Mouse (Mus musculus): Measurements from ENCODE around the gene Mettl9. TPM values are rescaled to one million over a fixed set of nuclear protein-coding genes. Genes with fewer than 3 reads are reported as not detected.

Mettl9 gene
- total RNA-seq, 1 experiment = 26.7 TPM

- in situ Hi-C loops (cut with MboI; ENCODE audit: low sequenced_read_pairs in 2 of 2, unreplicated experiment in 2 of 2) = no loop called here
- TF ChIP-seq MAFK (IDR thresholded peaks at IDR 0.05; ENCODE audit: insufficient read depth, low read depth, low read length) = no peak
- TF ChIP-seq HCFC1 (IDR thresholded peaks at IDR 0.05; ENCODE audit: borderline replicate concordance, insufficient read depth, low read length) = no peak
- Histone ChIP-seq H3K9me3 (ENCODE audit: control insufficient read depth, insufficient read depth, low read depth, low read length) (no peaks in the 10 kb centered on the region), H3K9ac (ENCODE audit: insufficient read depth, low read depth, low read length, poor library complexity, severe bottlenecking) (no peak overlapping the region), H3K4me1 (ENCODE audit: control insufficient read depth in 2 of 2, insufficient read depth in 2 of 2, low read length in 2 of 2, poor library complexity in 1 of 2) (no peaks in the 10 kb centered on the region), H3K27ac (ENCODE audit: insufficient read depth, low read depth, low read length, poor library complexity, severe bottlenecking) (no peak overlapping the region), H3K4me3 (ENCODE audit: insufficient read depth in 1 of 2, low read depth in 1 of 2, low read length in 2 of 2, poor library complexity in 1 of 2, severe bottlenecking in 1 of 2) (no peak overlapping the region), H3K36me3 (ENCODE audit: control insufficient read depth, insufficient read depth, low read length, poor library complexity, severe bottlenecking) (no peaks in the 10 kb centered on the region)
- DNase-seq (ENCODE audit: low read depth, low spot score) = no peak
These were observed 19.8 kb upstream of the Mettl9 start for GRCm38 (mm10) chr7:121014486-121014885.

- Histone ChIP-seq H3K4me3 (ENCODE audit: insufficient read depth in 1 of 2, low read depth in 1 of 2, low read length in 2 of 2, poor library complexity in 1 of 2, severe bottlenecking in 1 of 2) (no peak overlapping the region), H3K9me3 (ENCODE audit: control insufficient read depth, insufficient read depth, low read depth, low read length) (no peaks in the 10 kb centered on the region), H3K36me3 (ENCODE audit: control insufficient read depth, insufficient read depth, low read length, poor library complexity, severe bottlenecking) (no peaks in the 10 kb centered on the region), H3K4me1 (ENCODE audit: control insufficient read depth in 2 of 2, insufficient read depth in 2 of 2, low read length in 2 of 2, poor library complexity in 1 of 2) (no peaks in the 10 kb centered on the region), H3K9ac (ENCODE audit: insufficient read depth, low read depth, low read length, poor library complexity, severe bottlenecking) (no peak overlapping the region), H3K27ac (ENCODE audit: insufficient read depth, low read depth, low read length, poor library complexity, severe bottlenecking) (no peak overlapping the region)
- in situ Hi-C loops (cut with MboI; ENCODE audit: low sequenced_read_pairs in 2 of 2, unreplicated experiment in 2 of 2) = no loop called here
- no peak for DNase-seq (ENCODE audit: low read depth, low spot score)
- TF ChIP-seq CHD2 (IDR thresholded peaks at IDR 0.05; ENCODE audit: low read depth, low read length) (no peak), ZNF384 (IDR thresholded peaks at IDR 0.05; ENCODE audit: low read depth, low read length) (no peak), ZC3H11A (IDR thresholded peaks at IDR 0.05; ENCODE audit: borderline replicate concordance, low read depth, low read length) (no peak), MAFK (IDR thresholded peaks at IDR 0.05; ENCODE audit: insufficient read depth, low read depth, low read length) (no peak), HCFC1 (IDR thresholded peaks at IDR 0.05; ENCODE audit: borderline replicate concordance, insufficient read depth, low read length) (no peak)
These were observed 15.5 kb upstream of the Mettl9 start for GRCm38 (mm10) chr7:121018778-121019177.

DNA sequence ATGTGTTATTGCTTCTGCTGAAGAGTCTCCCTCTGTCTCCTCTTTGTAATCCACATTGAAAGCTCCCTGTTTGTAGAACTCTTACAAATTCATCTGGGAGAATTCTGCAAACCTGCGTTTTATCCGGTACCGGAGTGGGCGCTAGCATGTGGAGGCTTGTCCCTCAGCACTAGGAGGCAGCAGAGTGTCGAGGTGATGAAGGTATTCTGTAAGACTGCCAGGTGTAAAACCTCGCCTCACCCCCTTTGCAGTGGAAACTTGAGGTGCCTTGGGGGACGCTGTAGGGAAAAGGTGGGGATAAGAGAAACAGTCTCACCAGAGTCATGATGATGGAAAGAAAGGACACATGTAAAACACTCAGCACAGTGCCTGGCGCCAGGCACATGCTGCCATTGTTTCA is 14.0 kb upstream of the Mettl9 start:
- no peak for TF ChIP-seq CHD2 (IDR thresholded peaks at IDR 0.05; ENCODE audit: low read depth, low read length)
- no peak for TF ChIP-seq MAFK (IDR thresholded peaks at IDR 0.05; ENCODE audit: insufficient read depth, low read depth, low read length)
- no peak for TF ChIP-seq ZNF384 (IDR thresholded peaks at IDR 0.05; ENCODE audit: low read depth, low read length)
- TF ChIP-seq ZC3H11A (IDR thresholded peaks at IDR 0.05; ENCODE audit: borderline replicate concordance, low read depth, low read length) = no peak
- no peak for TF ChIP-seq HCFC1 (IDR thresholded peaks at IDR 0.05; ENCODE audit: borderline replicate concordance, insufficient read depth, low read length)
- peak; percentile 15 for DNase-seq (ENCODE audit: low read depth, low spot score)
- Histone ChIP-seq H3K36me3 (ENCODE audit: control insufficient read depth, insufficient read depth, low read length, poor library complexity, severe bottlenecking) (no peaks in the 10 kb centered on the region), H3K4me1 (ENCODE audit: control insufficient read depth in 2 of 2, insufficient read depth in 2 of 2, low read length in 2 of 2, poor library complexity in 1 of 2) (no peaks in the 10 kb centered on the region), H3K4me3 (ENCODE audit: insufficient read depth in 1 of 2, low read depth in 1 of 2, low read length in 2 of 2, poor library complexity in 1 of 2, severe bottlenecking in 1 of 2) (no peak overlapping the region), H3K9me3 (ENCODE audit: control insufficient read depth, insufficient read depth, low read depth, low read length) (no peaks in the 10 kb centered on the region), H3K27ac (ENCODE audit: insufficient read depth, low read depth, low read length, poor library complexity, severe bottlenecking) (no peak overlapping the region), H3K9ac (ENCODE audit: insufficient read depth, low read depth, low read length, poor library complexity, severe bottlenecking) (no peak overlapping the region)
- in situ Hi-C loops (cut with MboI; ENCODE audit: low sequenced_read_pairs in 2 of 2, unreplicated experiment in 2 of 2) = no loop called here

- Histone ChIP-seq H3K9me3 (ENCODE audit: control insufficient read depth, insufficient read depth, low read depth, low read length) (no peaks in the 10 kb centered on the region), H3K4me3 (ENCODE audit: insufficient read depth in 1 of 2, low read depth in 1 of 2, low read length in 2 of 2, poor library complexity in 1 of 2, severe bottlenecking in 1 of 2) (no peak overlapping the region), H3K36me3 (ENCODE audit: control insufficient read depth, insufficient read depth, low read length, poor library complexity, severe bottlenecking) (no peaks in the 10 kb centered on the region), H3K9ac (ENCODE audit: insufficient read depth, low read depth, low read length, poor library complexity, severe bottlenecking) (no peak overlapping the region), H3K4me1 (ENCODE audit: control insufficient read depth in 2 of 2, insufficient read depth in 2 of 2, low read length in 2 of 2, poor library complexity in 1 of 2) (no peaks in the 10 kb centered on the region), H3K27ac (ENCODE audit: insufficient read depth, low read depth, low read length, poor library complexity, severe bottlenecking) (no peak overlapping the region)
- no peak for DNase-seq (ENCODE audit: low read depth, low spot score)
- TF ChIP-seq MAFK (IDR thresholded peaks at IDR 0.05; ENCODE audit: insufficient read depth, low read depth, low read length) (no peak), CHD2 (IDR thresholded peaks at IDR 0.05; ENCODE audit: low read depth, low read length) (no peak), ZNF384 (IDR thresholded peaks at IDR 0.05; ENCODE audit: low read depth, low read length) (no peak), ZC3H11A (IDR thresholded peaks at IDR 0.05; ENCODE audit: borderline replicate concordance, low read depth, low read length) (no peak), HCFC1 (IDR thresholded peaks at IDR 0.05; ENCODE audit: borderline replicate concordance, insufficient read depth, low read length) (no peak)
- in situ Hi-C loops (cut with MboI; ENCODE audit: low sequenced_read_pairs in 2 of 2, unreplicated experiment in 2 of 2) = no loop called here
These were observed 8.8 kb upstream of the Mettl9 start for GRCm38 (mm10) chr7:121025221-121026008.

Data from ES-E14 (cell line).